Mouse (Mus musculus) forebrain, postnatal 0 days (tissue): ENCODE data around the gene Rpl7l1. TPM values are rescaled to one million over a fixed set of nuclear protein-coding genes. Genes with fewer than 3 reads are reported as not detected.
A peak's percentile ranks its signal among the peaks of the same experiment; 100 is the strongest.
"Not testable (repeated sequence)": the region's sequence is repeated elsewhere in the genome, so short reads cannot be mapped to it uniquely, and the experiment has no call there.

Experiments
- ATAC-seq: fragments of 200-750 bp; cut with Nextera tagmentation; 2 replicates; pipeline ENCODE4 v1.8.0; 2017; ENCODE audit warnings: mild to moderate bottlenecking, moderate library complexity
- DNase-seq: peaks from one replicate; pipeline ENCODE4 v3.0.0-alpha.2; 2015
- H3K27ac ChIP-seq: fragments of 300-500 bp; sonication (generic); 2 replicates; pipeline ENCODE4 v1.5.1; 2014; ENCODE audit warnings: low read depth, mild to moderate bottlenecking, antibody characterized with exemption, low read length, moderate library complexity, mixed read lengths
- H3K27me3 ChIP-seq: fragments of 300-500 bp; sonication (generic); 2 replicates; pipeline ENCODE4 v1.6.1; 2014; ENCODE audit warnings: mild to moderate bottlenecking, low read length, mixed read lengths; ENCODE audit not compliant: insufficient read depth
- H3K36me3 ChIP-seq: fragments of 300-500 bp; sonication (generic); 2 replicates; pipeline ENCODE4 v1.6.1; 2014; ENCODE audit warnings: mild to moderate bottlenecking, moderate library complexity; ENCODE audit not compliant: insufficient read depth
- H3K4me1 ChIP-seq: fragments of 300-500 bp; sonication (generic); 2 replicates; pipeline ENCODE4 v1.6.1; 2014; ENCODE audit warnings: antibody characterized with exemption; ENCODE audit not compliant: insufficient read depth
- H3K4me2 ChIP-seq: fragments of 300-500 bp; sonication (generic); 2 replicates; pipeline ENCODE4 v1.6.1; 2014; ENCODE audit warnings: low read depth, mild to moderate bottlenecking, moderate library complexity
- H3K4me3 ChIP-seq: fragments of 300-500 bp; sonication (generic); 2 replicates; pipeline ENCODE4 v1.5.1; 2014; ENCODE audit warnings: low read depth, low read length, mixed read lengths
- H3K9ac ChIP-seq: fragments of 300-500 bp; sonication (generic); 2 replicates; pipeline ENCODE4 v1.6.1; 2014; ENCODE audit warnings: mild to moderate bottlenecking
- H3K9me3 ChIP-seq: fragments of 300-500 bp; sonication (generic); 2 replicates; pipeline ENCODE4 v1.6.1; 2016; ENCODE audit warnings: low read length
- CTCF ChIP-seq: sonication (generic); IDR thresholded peaks from 2 replicates; pipeline ENCODE4 v1.5.1; 2016; ENCODE audit warnings: antibody characterized with exemption, control low read depth, low read depth
- WGBS: fragments of 180-500 bp; shearing (Covaris S2); extraction: QIAGEN DNeasy Blood & Tissue Kit; methylation state at CpG from one replicate; pipeline ENCODE4 v1.1.7; 2014; 5-methylcytosine and 5-hydroxymethylcytosine counted together
- polyA plus RNA-seq: library from polyadenylated mRNA; unstranded; fragments of >200 nt; fragmentation: Nextera tagmentation; extraction: Ambion mirVana; gene quantifications from 2 replicates; pipeline ENCODE4 v1.2.1, GENCODE M21; 2015
- total RNA-seq: library from RNA; depleted of rRNA; stranded (reverse); fragments of >200 nt; gene quantifications from 2 replicates; pipeline ENCODE4 v1.2.3, GENCODE M21; 2014

Rpl7l1 gene
- total and polyA plus RNA-seq, 2 experiments from 2014 or later: 64.4 to 73.4 TPM

DNA sequence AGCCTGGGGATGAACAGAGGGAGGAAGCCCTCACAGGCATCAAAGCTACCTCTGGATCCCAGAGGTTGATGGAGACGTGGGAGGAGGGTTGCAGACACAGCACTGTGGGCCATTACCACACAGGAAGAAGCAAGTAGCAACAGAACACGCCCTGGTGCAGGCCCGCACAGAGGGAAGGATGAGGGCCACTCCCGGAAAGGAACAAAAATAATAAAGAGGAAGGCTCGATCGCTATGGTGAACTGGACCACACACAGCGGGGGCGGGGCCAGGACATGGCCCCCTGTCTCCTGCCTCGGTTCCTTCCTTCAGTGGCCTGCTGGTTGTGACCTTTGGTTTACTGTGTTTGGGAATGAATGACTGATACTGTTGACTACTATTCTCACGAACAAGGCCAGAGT, 17.2 kb upstream of the Rpl7l1 start:
- ATAC-seq (no peak), DNase-seq (no peak)
- H3K36me3 ChIP-seq: peaks cover 45% of the 10 kb centered on the region
- no peaks in the 10 kb centered on the region for H3K4me1 ChIP-seq
- no peaks in the 10 kb centered on the region for H3K9me3 ChIP-seq
- no peak for TF ChIP-seq CTCF
- H3K4me2 ChIP-seq: no peak overlapping the region
- no peak overlapping the region for H3K4me3 ChIP-seq
- 76% methylated on average over 10 of the region's 10 CpGs for WGBS
- H3K27me3 ChIP-seq: no peaks in the 10 kb centered on the region
- H3K27ac ChIP-seq: no peak overlapping the region
- no peak overlapping the region for H3K9ac ChIP-seq

DNA sequence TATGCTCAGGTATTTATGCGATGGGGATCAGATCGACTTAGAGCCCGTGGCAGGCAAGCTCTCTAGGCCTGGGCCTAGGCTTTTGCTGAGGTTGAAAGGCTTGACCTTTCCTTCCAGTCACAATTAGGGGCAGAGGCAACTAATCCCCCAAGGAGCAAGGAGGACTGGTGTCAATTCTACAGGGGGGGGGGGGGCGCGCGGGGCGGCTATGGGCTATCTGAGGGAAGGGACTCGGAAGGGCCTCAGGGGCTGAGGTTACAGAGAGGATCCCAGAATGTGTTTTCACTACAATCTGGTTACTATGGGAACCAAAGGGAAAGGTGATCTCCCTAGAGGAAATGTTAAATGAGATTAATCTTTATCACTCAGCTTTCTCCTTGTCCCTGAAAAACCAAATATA, 14.9 kb upstream of the Rpl7l1 start:
- no peak for TF ChIP-seq CTCF
- no peak overlapping the region for H3K9ac ChIP-seq
- H3K4me1 ChIP-seq: no peaks in the 10 kb centered on the region
- no peaks in the 10 kb centered on the region for H3K9me3 ChIP-seq
- no peak for ATAC-seq
- H3K27ac ChIP-seq: no peak overlapping the region
- H3K4me3 ChIP-seq: no peak overlapping the region
- no peak for DNase-seq
- H3K4me2 ChIP-seq: no peak overlapping the region
- H3K27me3 ChIP-seq: no peaks in the 10 kb centered on the region
- 35% methylated on average over 5 of the region's 8 CpGs for WGBS
- peaks cover 45% of the 10 kb centered on the region for H3K36me3 ChIP-seq

DNA sequence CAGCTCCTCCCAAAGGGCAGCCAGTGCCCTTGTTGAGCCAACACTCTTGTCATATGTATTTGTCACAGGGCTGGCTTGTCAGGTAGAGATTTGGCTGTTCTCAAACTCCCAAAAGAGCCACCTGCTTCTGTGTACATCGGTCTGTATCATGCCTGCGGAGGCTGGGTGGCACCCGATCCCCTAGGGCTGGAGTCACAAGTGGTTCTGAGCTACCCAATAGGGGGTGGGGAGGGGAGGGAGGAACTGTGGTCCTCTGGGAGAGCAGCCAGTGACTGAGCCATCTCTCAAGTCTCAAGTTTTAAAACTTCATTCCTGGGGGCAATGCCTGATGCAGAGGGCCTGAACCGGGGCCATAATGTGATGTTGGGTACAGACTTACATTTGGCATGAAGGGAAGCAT, 14.3 kb upstream of the Rpl7l1 start:
- Histone ChIP-seq H3K36me3 (peaks cover 39% of the 10 kb centered on the region), H3K9me3 (no peaks in the 10 kb centered on the region), H3K4me2 (no peak overlapping the region), H3K9ac (no peak overlapping the region), H3K4me3 (no peak overlapping the region), H3K27me3 (no peaks in the 10 kb centered on the region), H3K27ac (no peak overlapping the region), H3K4me1 (no peaks in the 10 kb centered on the region)
- no peak for TF ChIP-seq CTCF
- 87% methylated on average over 4 of the region's 4 CpGs for WGBS
- DNase-seq: no peak
- no peak for ATAC-seq

DNA sequence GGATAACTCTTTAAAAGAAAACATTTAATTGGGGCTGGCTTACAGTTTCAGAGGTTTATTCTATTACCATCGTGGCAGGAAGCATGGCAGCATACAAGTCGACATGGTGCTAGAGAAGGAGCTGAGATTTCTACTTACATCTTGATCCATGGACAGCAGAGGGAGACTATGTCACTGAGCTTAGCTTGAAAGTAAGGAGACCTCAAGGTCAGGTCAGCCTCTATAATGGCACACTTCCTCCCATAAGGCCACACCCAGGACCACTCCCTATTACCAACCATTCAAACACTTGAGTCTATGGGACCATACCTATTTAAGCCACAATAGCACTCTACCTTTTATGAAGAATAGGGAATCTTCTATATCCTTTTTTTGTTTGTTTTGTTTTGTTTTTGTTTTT, 10.5 kb upstream of the Rpl7l1 start:
- Histone ChIP-seq H3K4me3 (no peak overlapping the region), H3K9me3 (no peaks in the 10 kb centered on the region), H3K36me3 (0 out of 2 replicates have a peak, but pooled peaks cover 10% of the 10 kb centered on the region), H3K27me3 (no peaks in the 10 kb centered on the region), H3K4me2 (no peak overlapping the region), H3K27ac (no peak overlapping the region), H3K4me1 (no peaks in the 10 kb centered on the region), H3K9ac (no peak overlapping the region)
- ATAC-seq (no peak), DNase-seq (no peak)
- WGBS: 90% methylated on average over 2 of the region's 2 CpGs
- no peak for TF ChIP-seq CTCF

DNA sequence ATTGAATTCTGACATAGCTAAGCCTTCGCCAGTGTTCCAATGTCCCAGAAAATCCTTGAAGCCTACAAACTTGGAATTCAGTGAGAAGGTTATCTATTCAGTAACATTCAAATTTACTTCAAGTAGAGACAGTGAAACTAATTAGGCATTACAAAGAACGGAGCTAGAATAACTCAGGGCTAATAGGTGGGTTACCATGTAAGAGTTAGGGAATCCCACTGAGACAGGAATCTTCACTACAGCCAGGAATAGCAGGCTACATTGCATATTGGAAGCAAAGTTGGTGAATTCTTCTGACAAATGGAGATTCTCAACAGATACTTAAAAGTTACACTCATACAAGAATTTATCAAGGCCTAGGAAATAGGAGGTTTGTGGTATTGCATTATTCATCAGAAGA, 5.5 kb upstream of the Rpl7l1 start:
- H3K9me3 ChIP-seq, DNase-seq, H3K4me1 ChIP-seq, H3K36me3 ChIP-seq, H3K27ac ChIP-seq, H3K9ac ChIP-seq, ATAC-seq, H3K27me3 ChIP-seq, H3K4me2 ChIP-seq, H3K4me3 ChIP-seq: not testable (repeated sequence)
- 50% methylated on average over 2 of the region's 2 CpGs for WGBS

DNA sequence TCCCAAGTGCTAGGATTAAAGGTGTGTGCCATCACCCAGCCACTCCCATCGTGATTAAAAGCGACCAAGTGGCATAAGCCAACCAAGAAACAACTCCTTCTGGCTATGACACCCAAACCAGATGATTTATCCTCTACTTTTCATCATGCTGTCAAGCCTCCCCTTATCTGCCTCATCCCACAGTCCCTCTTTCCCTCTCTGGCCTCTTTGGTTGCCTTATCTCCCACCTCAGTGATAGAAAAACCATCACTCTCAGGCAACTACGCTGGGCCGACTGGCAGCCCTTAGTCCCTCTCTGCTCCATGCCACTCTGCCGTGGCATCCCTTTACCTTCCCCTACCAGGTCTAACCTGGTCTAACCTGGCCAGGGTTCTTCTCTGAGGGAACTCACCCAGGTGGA, 4.5 kb upstream of the Rpl7l1 start:
- no peak overlapping the region for H3K27ac ChIP-seq
- TF ChIP-seq CTCF: no peak
- no peak overlapping the region for H3K9ac ChIP-seq
- H3K27me3 ChIP-seq: no peaks in the 10 kb centered on the region
- H3K36me3 ChIP-seq: no peaks in the 10 kb centered on the region
- H3K4me1 ChIP-seq: no peaks in the 10 kb centered on the region
- no peaks in the 10 kb centered on the region for H3K9me3 ChIP-seq
- no peak overlapping the region for H3K4me3 ChIP-seq
- ATAC-seq (no peak), DNase-seq (no peak)
- no peak overlapping the region for H3K4me2 ChIP-seq
- 94% methylated on average over 5 of the region's 5 CpGs for WGBS

DNA sequence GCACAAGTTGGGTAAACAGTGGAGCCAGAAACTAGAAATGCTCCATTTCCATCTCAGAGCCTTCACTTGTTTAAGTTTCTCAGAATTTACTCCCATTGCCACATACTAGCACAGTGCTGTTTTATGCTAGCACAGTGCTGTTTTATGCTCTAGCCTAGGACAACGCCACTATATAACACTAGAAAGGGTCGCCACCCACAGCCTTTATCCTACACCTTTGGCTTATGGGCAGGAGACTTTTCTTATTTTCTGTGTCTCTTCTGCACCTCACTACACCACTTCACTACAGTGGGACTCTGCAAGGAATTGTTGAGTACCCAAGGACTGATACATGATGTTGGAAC, 722 bp upstream of the Rpl7l1 start:
- peak overlapping the region; percentile 51 for H3K4me2 ChIP-seq
- H3K9me3 ChIP-seq: no peaks in the 10 kb centered on the region
- H3K27ac ChIP-seq: peak overlapping the region; percentile 90
- H3K27me3 ChIP-seq: no peaks in the 10 kb centered on the region
- DNase-seq (no peak), ATAC-seq (no peak)
- H3K4me3 ChIP-seq: peak overlapping the region; percentile 55
- H3K9ac ChIP-seq: peak overlapping the region; percentile 65; the same call in 1 of the 2 replicates
- no peaks in the 10 kb centered on the region for H3K4me1 ChIP-seq
- 77% methylated on average over 2 of the region's 2 CpGs for WGBS
- peaks cover 22% of the 10 kb centered on the region for H3K36me3 ChIP-seq
- TF ChIP-seq CTCF: no peak

DNA sequence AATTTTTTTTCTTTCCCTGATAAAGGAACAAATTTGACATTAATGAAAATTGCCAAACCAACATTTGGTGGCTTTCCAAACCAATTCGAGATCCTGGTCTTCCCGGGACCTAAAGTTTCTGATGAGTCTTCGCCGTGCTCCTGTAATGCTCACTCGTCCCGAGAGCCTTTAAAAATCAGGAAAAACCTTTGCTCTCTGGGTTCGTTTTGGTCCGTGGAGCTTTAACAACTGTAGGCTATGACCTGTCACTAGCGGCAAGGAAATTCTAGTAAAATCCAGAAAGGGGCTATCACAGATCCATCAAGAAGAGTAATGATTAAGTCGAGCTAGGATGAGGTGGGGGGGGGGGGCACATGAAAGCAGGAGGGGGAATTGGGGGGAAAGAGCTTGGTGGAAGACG, 596 bp downstream of the Rpl7l1 start:
- peaks cover 32% of the 10 kb centered on the region for H3K36me3 ChIP-seq
- DNase-seq: no peak
- H3K9me3 ChIP-seq: no peaks in the 10 kb centered on the region
- no peak for TF ChIP-seq CTCF
- no peak for ATAC-seq
- WGBS: 2% methylated on average over 11 of the region's 11 CpGs
- peak overlapping the region; percentile 51 for H3K4me2 ChIP-seq
- peak overlapping the region; percentile 55 for H3K4me3 ChIP-seq
- no peaks in the 10 kb centered on the region for H3K27me3 ChIP-seq
- H3K4me1 ChIP-seq: no peaks in the 10 kb centered on the region
- peak overlapping the region; percentile 90 for H3K27ac ChIP-seq
- H3K9ac ChIP-seq: peak overlapping the region; percentile 65
